Mouse (Mus musculus) heart, embryonic 10.5 days (tissue): ENCODE data around the gene Cd320. TPM values are rescaled to one million over a fixed set of nuclear protein-coding genes. Genes with fewer than 3 reads are reported as not detected.

Experiments used
- DNase-seq: peaks from one replicate; pipeline ENCODE4 v3.0.0-alpha.2; 2017; ENCODE audit warnings: low spot score
- H3K27ac ChIP-seq: fragments of 300-500 bp; sonication (generic); 2 replicates; pipeline ENCODE4 v1.5.1; 2016; ENCODE audit warnings: mild to moderate bottlenecking
- H3K27me3 ChIP-seq: fragments of 300-500 bp; sonication (generic); 2 replicates; pipeline ENCODE4 v1.6.1; 2016; ENCODE audit warnings: mild to moderate bottlenecking; ENCODE audit not compliant: poor library complexity, insufficient read depth, severe bottlenecking
- H3K36me3 ChIP-seq: fragments of 300-500 bp; sonication (generic); 2 replicates; pipeline ENCODE4 v1.6.1; 2016; ENCODE audit warnings: mild to moderate bottlenecking, moderate library complexity
- H3K4me1 ChIP-seq: fragments of 300-500 bp; sonication (generic); 2 replicates; pipeline ENCODE4 v1.6.1; 2016; ENCODE audit warnings: mild to moderate bottlenecking
- H3K4me3 ChIP-seq: fragments of 300-500 bp; sonication (generic); 2 replicates; pipeline ENCODE4 v1.5.1; 2016; ENCODE audit warnings: mild to moderate bottlenecking, moderate library complexity
- H3K9me3 ChIP-seq: fragments of 300-500 bp; sonication (generic); 2 replicates; pipeline ENCODE4 v1.6.1; 2016; ENCODE audit warnings: mild to moderate bottlenecking, moderate library complexity
- WGBS: fragments of 180-500 bp; shearing (Covaris S2); methylation state at CpG from one replicate; pipeline ENCODE4 v1.1.7; 2016; 5-methylcytosine and 5-hydroxymethylcytosine counted together
- polyA plus RNA-seq: library from polyadenylated mRNA; unstranded; fragments of >200 nt; fragmentation: Nextera tagmentation; extraction: Ambion mirVana; gene quantifications from 2 replicates; pipeline ENCODE4 v1.2.1, GENCODE M21; 2016

Gene Cd320
- polyA plus RNA-seq, result 61.6 and 75.7 TPM in 2 replicates

- peak; percentile 95 for DNase-seq
- Histone ChIP-seq H3K27ac (peak within 1 kb of the TSS; percentile 90), H3K4me3 (peak within 1 kb of the TSS; percentile 85), H3K27me3 (no peaks in the 10 kb centered on the region), H3K9me3 (no peaks in the 10 kb centered on the region), H3K36me3 (peaks cover 23% of the 10 kb centered on the region), H3K4me1 (peaks cover 20% of the 10 kb centered on the region)
- WGBS, result under 1% methylated on average over 45 of the region's 45 CpGs
These were observed at the start of gene Cd320 for GRCm38 (mm10) chr17:33842966-33843795. Gene Cd320, plus strand, starts transcription at chr17:33843091.

- no peak overlapping the region for H3K27ac ChIP-seq
- no peaks in the 10 kb centered on the region for H3K4me1 ChIP-seq
- H3K9me3 ChIP-seq, result no peaks in the 10 kb centered on the region
- DNase-seq, result no peak
- H3K36me3 ChIP-seq, result no peaks in the 10 kb centered on the region
- WGBS, result 42% methylated on average over 3 of the region's 3 CpGs
- peaks cover 58% of the 10 kb centered on the region for H3K27me3 ChIP-seq
- no peak overlapping the region for H3K4me3 ChIP-seq
These were observed 44.6 kb upstream of the Cd320 start for GRCm38 (mm10) chr17:33798306-33798705.

DNA sequence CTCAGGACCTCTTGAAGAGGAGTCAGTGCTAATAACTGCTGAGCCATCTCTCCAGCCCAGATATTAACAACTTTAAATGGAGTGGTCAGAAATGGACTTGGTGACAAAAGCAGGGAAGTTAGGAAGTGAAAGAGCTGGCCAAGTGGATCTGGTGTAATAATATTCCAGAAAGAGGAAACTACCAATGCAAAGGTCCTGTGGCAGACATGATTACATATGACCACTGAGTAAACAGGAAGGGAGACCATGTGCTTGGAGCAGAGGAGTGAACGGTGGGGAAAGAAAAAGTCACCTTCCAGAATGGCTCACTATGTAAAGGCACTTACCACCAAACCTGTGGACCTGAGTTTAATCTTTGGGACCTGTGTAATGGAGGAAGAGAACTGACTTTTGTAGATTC, 43.6 kb upstream of the Cd320 start:
- peaks cover 52% of the 10 kb centered on the region for H3K27me3 ChIP-seq
- no peak overlapping the region for H3K27ac ChIP-seq
- H3K9me3 ChIP-seq, result no peaks in the 10 kb centered on the region
- H3K36me3 ChIP-seq, result no peaks in the 10 kb centered on the region
- 48% methylated on average over 1 of the region's 1 CpGs for WGBS
- H3K4me3 ChIP-seq, result no peak overlapping the region
- peaks cover 1% of the 10 kb centered on the region for H3K4me1 ChIP-seq
- no peak for DNase-seq

- 6% methylated on average over 2 of the region's 2 CpGs for WGBS
- no peak for DNase-seq
- H3K27me3 ChIP-seq, result peaks cover 51% of the 10 kb centered on the region
These were observed 40.7 kb upstream of the Cd320 start for GRCm38 (mm10) chr17:33802221-33802620.

DNA sequence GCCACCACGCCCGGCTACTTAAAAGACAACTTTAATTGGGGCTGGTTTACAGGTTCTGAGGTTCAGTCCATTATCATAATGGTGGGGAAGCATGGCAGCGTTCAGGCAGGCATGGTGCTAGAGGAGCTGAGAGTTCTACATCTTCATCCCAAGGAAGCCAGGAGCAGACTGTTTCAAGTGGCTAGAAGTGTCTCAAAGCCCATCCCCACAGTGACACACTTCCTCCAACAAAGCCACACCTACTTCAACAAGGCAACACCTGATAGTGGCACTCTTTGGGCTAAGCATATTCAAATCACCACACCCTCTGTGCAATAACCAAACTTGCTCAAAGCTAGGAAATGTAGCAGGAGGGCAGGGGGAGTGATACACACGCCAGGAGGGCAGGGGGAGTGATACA, 38.7 kb upstream of the Cd320 start:
- WGBS, result 53% methylated on average over 4 of the region's 4 CpGs
- Histone ChIP-seq H3K9me3 (no peaks in the 10 kb centered on the region), H3K4me1 (peaks cover 11% of the 10 kb centered on the region), H3K27ac (no peak overlapping the region), H3K27me3 (peaks cover 58% of the 10 kb centered on the region), H3K36me3 (no peaks in the 10 kb centered on the region), H3K4me3 (no peak overlapping the region)
- DNase-seq, result no peak

More at GRCm38 (mm10) chr17:33802221-33802620, 40.7 kb upstream of the Cd320 start:
- Histone ChIP-seq H3K4me1 (peaks cover 6% of the 10 kb centered on the region), H3K27ac (no peak overlapping the region), H3K36me3 (no peaks in the 10 kb centered on the region), H3K4me3 (no peak overlapping the region), H3K9me3 (no peaks in the 10 kb centered on the region)

- H3K27ac ChIP-seq, result no peak overlapping the region
- H3K27me3 ChIP-seq, result peaks cover 52% of the 10 kb centered on the region
- no peak overlapping the region for H3K4me3 ChIP-seq
- peaks cover 11% of the 10 kb centered on the region for H3K4me1 ChIP-seq
- H3K9me3 ChIP-seq, result no peaks in the 10 kb centered on the region
- DNase-seq, result no peak
- WGBS, result 14% methylated on average over 1 of the region's 1 CpGs
- H3K36me3 ChIP-seq, result no peaks in the 10 kb centered on the region
These were observed 38.1 kb upstream of the Cd320 start for GRCm38 (mm10) chr17:33804745-33805144.

- DNase-seq, result no peak
- Histone ChIP-seq H3K36me3 (no peaks in the 10 kb centered on the region), H3K27me3 (peaks cover 38% of the 10 kb centered on the region), H3K9me3 (no peaks in the 10 kb centered on the region), H3K4me1 (peaks cover 33% of the 10 kb centered on the region), H3K27ac (no peak overlapping the region), H3K4me3 (no peak overlapping the region)
- 57% methylated on average over 8 of the region's 9 CpGs for WGBS
These were observed 35.6 kb upstream of the Cd320 start for GRCm38 (mm10) chr17:33807181-33807888.

GRCm38 (mm10) chr17:33808192-33808591, 34.7 kb upstream of the Cd320 start:
- Histone ChIP-seq H3K27ac (no peak overlapping the region), H3K27me3 (peaks cover 40% of the 10 kb centered on the region), H3K9me3 (no peaks in the 10 kb centered on the region), H3K4me3 (no peak overlapping the region), H3K4me1 (peaks cover 42% of the 10 kb centered on the region), H3K36me3 (no peaks in the 10 kb centered on the region)
- 31% methylated on average over 10 of the region's 10 CpGs for WGBS
- no peak for DNase-seq

- Histone ChIP-seq H3K4me1 (peaks cover 37% of the 10 kb centered on the region), H3K36me3 (no peaks in the 10 kb centered on the region), H3K9me3 (no peaks in the 10 kb centered on the region), H3K27me3 (peaks cover 55% of the 10 kb centered on the region), H3K27ac (peak within 1 kb of the TSS; percentile 77), H3K4me3 (peak within 1 kb of the TSS; percentile 71)
- DNase-seq, result peak; percentile 98
- WGBS, result under 1% methylated on average over 36 of the region's 36 CpGs
These were observed 32.4 kb upstream of the Cd320 start, which contains the start of gene Kank3 for GRCm38 (mm10) chr17:33810334-33811141. Gene Kank3, plus strand, starts transcription at chr17:33810519.

DNA sequence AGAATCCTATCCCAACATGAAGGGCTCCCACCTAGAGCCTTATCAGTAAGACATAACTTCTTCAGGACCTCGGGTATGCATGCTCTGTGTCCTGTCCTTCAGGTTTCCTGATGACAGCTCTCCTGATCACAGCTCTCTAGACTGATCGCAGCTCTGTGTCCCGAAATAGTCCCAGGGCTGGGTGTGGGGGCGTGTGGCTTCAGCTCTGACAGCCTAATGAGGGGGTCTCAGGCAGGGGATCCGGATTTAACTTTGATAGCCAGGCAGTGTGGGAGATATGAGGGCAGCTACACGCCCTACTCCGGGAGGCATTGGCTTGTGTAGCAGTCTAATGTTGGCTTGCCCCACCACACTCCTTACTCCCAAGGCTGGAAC, 31.8 kb upstream of the Cd320 start:
- Histone ChIP-seq H3K9me3 (no peaks in the 10 kb centered on the region), H3K4me3 (peak overlapping the region; percentile 71), H3K4me1 (peaks cover 37% of the 10 kb centered on the region), H3K27me3 (peaks cover 59% of the 10 kb centered on the region), H3K36me3 (no peaks in the 10 kb centered on the region), H3K27ac (peak overlapping the region; percentile 77)
- 4% methylated on average over 7 of the region's 7 CpGs for WGBS
- DNase-seq, result peak; percentile 85

DNA sequence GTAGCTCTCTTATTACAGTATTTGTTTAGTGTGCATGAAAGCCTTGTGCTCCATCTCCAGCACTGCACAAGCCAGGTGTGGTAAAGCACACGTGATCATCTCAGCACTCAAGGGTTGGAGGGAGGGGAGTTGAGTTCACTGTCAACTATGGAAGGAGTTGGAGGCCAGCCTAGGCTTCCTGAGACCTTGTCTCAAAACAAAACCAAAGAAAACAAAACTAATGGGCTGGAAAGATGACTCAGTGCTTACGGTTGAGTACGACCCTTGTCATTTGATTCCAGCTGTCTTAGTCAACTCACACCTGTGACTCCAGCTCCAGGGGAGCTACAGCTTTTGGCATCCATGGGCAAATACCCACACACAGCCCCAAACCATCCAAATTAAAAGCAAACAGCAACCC, 30.4 kb upstream of the Cd320 start:
- Histone ChIP-seq H3K27me3 (peaks cover 50% of the 10 kb centered on the region; the same call in 1 of the 2 replicates), H3K27ac (no peak overlapping the region), H3K4me3 (0 out of 2 replicates have a peak overlapping the region, but pooled peaks have one; percentile 15), H3K4me1 (peaks cover 42% of the 10 kb centered on the region), H3K9me3 (no peaks in the 10 kb centered on the region), H3K36me3 (no peaks in the 10 kb centered on the region)
- DNase-seq, result no peak
- 39% methylated on average over 3 of the region's 3 CpGs for WGBS

- no peak for DNase-seq
- peaks cover 46% of the 10 kb centered on the region for H3K4me1 ChIP-seq
- no peaks in the 10 kb centered on the region for H3K36me3 ChIP-seq
- H3K27me3 ChIP-seq, result peaks cover 45% of the 10 kb centered on the region; the same call in 1 of the 2 replicates
- H3K4me3 ChIP-seq, result 0 out of 2 replicates have a peak overlapping the region, but pooled peaks have one; percentile 15
- H3K27ac ChIP-seq, result no peak overlapping the region
- 50% methylated on average over 4 of the region's 4 CpGs for WGBS
- H3K9me3 ChIP-seq, result no peaks in the 10 kb centered on the region
These were observed 29.9 kb upstream of the Cd320 start for GRCm38 (mm10) chr17:33812990-33813389.
